Mouse (Mus musculus): ENCODE results near the gene St6galnac5.

The St6galnac5 gene

DNA sequence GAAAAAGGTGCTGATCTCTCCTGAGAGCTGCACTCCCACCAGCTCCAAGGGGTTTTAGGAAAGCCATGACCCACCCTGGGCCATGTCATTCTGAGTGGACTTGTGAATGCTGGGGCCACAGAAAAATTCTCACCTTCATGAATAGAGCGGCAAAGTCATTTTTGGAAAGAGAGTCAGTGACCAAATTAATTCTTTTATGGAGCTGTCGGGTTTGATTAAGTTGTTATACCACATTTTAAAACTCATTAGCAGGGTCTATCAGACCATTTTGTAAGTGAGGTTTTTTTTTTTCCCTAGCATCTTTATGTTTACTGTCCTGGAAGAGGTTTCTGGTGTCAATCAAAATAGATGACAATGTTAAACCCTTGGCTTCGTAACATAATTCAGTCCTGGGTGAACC lies 98.5 kb downstream of the St6galnac5 start:
- in situ Hi-C loops (cut with MboI; ENCODE audit: low pct_unique_long_range_greater_than_20kb in 1 of 2, low sequenced_read_pairs in 2 of 2, unreplicated experiment in 1 of 2): no loop called here

DNA sequence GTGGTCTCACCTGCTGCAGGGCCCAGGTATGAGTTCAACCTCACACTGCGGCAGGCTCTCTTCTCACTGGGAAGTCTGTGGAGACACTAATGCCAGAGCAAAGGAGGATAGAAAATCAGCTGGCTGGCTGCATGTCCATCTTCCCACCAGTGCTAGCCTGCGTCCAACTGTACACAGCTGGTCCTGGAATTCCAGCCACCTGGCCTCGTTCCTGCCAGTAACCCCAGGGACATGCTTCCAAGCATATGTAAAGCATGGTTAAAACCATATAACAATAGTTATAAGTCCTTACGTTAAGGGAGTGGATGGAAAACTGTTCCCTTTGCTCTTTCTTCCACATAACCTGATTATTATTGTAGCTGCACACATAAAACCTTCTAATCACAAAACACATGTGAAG lies 100.3 kb downstream of the St6galnac5 start:
- in situ Hi-C loops (cut with MboI; ENCODE audit: low pct_unique_long_range_greater_than_20kb in 1 of 2, low sequenced_read_pairs in 2 of 2, unreplicated experiment in 1 of 2): no loop called here

DNA sequence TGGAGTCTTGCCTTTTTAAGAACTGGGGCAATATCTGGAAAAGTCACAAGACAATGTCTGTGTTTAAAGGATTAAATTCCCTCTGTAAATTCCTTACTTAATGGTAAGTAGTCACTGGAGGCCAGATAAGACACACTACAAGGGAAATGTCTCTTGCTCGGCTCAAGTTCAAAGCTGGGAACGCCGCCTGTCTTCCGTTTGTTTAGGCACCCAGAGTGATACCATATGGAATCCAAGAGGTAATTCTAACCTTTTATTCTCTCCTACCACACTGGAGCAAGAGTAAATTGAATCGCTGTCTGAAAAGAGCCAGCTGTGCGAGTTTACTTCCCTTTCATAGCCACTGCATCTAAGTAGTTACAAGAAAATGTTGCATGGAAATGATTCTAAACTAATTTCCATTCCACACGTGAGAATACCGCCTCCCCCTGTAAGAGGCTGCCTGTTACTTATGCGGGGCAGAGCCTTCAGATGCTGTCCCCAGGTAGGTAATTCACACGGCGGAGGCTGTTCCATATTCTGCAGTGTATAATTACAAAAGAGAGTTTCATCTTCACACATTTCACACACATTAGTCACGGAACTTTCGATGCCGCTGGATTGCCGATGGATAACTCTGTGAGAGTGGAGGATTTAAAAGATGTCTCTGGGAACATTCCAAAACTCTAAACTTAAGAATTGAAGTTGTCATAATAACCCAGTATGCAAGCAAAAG lies 101.8 kb downstream of the St6galnac5 start:
- in situ Hi-C loops (cut with MboI; ENCODE audit: low pct_unique_long_range_greater_than_20kb in 1 of 2, low sequenced_read_pairs in 2 of 2, unreplicated experiment in 1 of 2): no loop called here

DNA sequence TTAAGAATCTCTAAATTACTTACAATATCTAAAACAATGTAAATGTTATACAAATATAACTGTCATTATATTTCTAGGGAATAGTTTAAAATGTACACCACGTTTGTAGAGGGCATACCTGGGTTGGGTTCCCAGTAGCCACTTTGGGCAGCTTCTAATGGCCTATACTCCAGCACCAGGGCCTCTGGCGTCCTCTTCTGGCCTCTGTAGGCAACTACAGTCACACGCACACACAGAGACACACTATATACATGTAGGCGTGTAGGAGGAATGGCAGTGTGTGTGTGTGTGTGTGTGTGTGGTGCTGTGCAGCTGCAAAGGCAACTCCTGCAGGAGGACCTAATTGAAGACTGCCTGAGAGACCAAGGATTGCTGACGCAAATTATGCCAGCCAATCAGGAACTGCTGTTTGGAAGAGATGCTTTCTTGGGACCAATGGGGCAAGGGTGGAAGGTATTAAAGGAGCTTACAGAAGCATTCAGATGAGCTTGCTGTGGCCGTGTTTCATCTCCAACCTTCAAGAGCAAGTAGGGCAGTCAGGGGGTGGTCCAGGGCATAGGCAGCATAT lies 106.2 kb downstream of the St6galnac5 start:
- in situ Hi-C loops (cut with MboI; ENCODE audit: low pct_unique_long_range_greater_than_20kb in 1 of 2, low sequenced_read_pairs in 2 of 2, unreplicated experiment in 1 of 2): no loop called here

DNA sequence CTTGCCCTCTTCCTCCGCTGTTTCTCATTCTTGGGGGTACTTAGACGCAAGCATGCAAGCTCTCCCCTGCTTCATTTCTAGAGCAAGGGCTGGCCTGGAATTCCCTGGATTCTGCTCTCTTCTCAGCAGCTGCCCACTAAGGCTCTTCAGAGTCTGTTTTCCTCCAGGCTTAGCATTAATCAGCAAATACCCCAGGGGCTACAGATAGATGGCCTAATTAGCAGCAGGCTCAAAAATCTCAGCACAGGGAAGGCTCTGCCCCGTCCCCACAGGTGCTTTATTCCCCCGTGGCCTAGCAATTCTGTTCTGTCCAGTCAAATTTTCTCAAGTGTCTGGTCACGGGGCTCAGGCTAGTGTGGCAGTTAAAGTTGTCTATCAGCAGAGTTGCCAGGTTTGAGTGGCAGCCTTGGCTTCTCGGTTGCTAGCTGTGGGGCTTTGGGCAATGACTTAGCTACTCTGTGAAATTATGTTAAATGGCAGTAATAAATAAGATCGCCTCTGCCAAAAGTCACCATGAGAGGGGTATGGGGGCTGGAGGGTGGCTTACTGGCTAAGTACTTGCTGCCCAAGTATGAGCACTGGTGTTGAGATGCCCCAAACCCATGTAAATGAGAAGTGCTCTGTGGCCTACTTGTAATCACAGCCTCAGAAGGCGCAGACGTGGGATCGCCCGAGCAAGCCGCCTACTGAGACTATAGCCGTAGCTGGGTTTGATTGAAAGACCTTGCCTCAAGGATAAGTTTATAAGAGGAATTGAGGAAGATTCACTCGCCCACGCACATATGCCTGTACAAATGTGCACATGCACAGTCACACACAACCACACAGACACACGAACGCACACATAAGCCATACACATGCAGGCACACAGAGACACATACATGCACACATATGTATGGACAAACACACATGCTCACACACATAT lies 107.4 kb downstream of the St6galnac5 start:
- in situ Hi-C loops (cut with MboI; ENCODE audit: low pct_unique_long_range_greater_than_20kb in 1 of 2, low sequenced_read_pairs in 2 of 2, unreplicated experiment in 1 of 2): no loop called here

DNA sequence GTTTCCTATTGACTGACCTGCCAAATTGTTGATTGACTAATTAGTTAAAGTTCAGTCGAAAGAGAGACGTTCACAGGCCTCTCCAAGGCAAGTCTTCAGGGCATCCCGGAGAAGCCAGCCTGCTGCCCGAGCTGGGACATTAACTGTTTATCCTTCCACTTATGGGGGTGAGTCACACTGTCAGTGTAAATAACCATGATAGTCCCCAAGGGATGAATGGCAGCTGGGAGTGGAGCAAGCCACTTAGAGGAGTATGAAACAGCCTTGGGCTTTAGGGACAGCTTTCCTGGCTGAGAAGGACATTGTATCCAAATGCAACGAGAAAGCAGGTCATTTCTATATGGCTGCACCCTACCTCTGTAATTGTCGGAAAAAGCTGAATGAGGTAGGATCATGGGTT lies 109.5 kb downstream of the St6galnac5 start:
- in situ Hi-C loops (cut with MboI; ENCODE audit: low pct_unique_long_range_greater_than_20kb in 1 of 2, low sequenced_read_pairs in 2 of 2, unreplicated experiment in 1 of 2): no loop called here

GRCm38 (mm10) chr3:152872054-152872453 lies 110.0 kb downstream of the St6galnac5 start:
- in situ Hi-C loops (cut with MboI; ENCODE audit: low pct_unique_long_range_greater_than_20kb in 1 of 2, low sequenced_read_pairs in 2 of 2, unreplicated experiment in 1 of 2): no loop called here

GRCm38 (mm10) chr3:152867654-152868525 lies 114.2 kb downstream of the St6galnac5 start:
- in situ Hi-C loops (cut with MboI; ENCODE audit: low pct_unique_long_range_greater_than_20kb in 1 of 2, low sequenced_read_pairs in 2 of 2, unreplicated experiment in 1 of 2): no loop called here

GRCm38 (mm10) chr3:152866035-152866965 lies 115.7 kb downstream of the St6galnac5 start:
- in situ Hi-C loops (cut with MboI; ENCODE audit: low pct_unique_long_range_greater_than_20kb in 1 of 2, low sequenced_read_pairs in 2 of 2, unreplicated experiment in 1 of 2): no loop called here

- in situ Hi-C loops (cut with MboI; ENCODE audit: low pct_unique_long_range_greater_than_20kb in 1 of 2, low sequenced_read_pairs in 2 of 2, unreplicated experiment in 1 of 2): no loop called here
These were observed 120.1 kb downstream of the St6galnac5 start for GRCm38 (mm10) chr3:152861978-152862377.

DNA sequence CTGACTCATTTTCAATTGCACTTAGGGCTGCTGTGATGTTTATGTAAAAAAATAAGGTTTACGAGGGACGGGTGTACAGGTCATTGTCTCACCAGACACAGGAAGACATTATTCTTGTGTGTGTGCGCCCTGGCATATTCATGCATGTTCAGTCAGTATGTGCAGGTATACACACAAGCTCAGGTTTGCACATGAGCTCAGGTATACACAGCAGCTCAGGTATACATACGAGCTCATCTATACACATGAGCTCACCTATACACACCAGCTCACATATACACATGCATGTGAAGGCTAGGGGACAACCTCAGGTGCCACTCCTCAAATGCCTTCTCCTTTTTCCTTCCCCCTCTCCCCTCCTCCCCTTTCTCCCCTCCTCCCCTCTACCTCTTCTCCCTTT lies 120.6 kb downstream of the St6galnac5 start:
- in situ Hi-C loops (cut with MboI; ENCODE audit: low pct_unique_long_range_greater_than_20kb in 1 of 2, low sequenced_read_pairs in 2 of 2, unreplicated experiment in 1 of 2): no loop called here

GRCm38 (mm10) chr3:152856095-152856494 lies 126.0 kb downstream of the St6galnac5 start:
- in situ Hi-C loops (cut with MboI; ENCODE audit: low pct_unique_long_range_greater_than_20kb in 1 of 2, low sequenced_read_pairs in 2 of 2, unreplicated experiment in 1 of 2): loop anchor here in 1 of 2 experiments (5.0 kb wide), 1 partner anchor 51 kb away; no protein-coding TSS in a partner anchor

DNA sequence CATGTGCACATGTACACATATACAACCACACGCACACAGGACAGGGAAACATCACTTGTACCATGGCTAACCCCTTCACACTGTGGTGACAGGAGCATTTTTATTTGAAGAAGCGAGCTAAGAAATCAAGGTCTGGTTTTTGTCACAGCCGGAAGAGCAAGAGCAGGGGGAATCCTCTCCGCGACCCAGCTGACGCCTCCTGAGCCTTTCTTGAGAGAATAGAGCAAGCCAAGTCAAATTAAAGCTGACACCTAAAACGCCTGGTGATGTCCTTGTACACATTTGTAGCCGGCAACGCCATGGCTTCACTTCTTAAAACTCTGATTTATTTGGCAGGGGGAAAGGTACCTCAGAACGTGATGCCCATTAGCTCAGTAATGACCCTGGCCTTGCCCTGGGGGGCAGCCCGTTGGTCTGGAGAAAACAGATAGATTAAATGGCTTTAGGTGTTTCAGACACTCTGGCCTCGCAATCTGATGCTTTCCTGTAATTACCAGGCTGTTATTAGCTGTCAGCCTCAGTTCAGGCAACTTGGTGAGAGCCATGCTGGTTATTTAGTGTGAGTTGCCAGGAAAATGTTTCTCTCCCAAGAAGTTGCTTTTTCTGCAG lies 126.9 kb downstream of the St6galnac5 start:
- in situ Hi-C loops (cut with MboI; ENCODE audit: low pct_unique_long_range_greater_than_20kb in 1 of 2, low sequenced_read_pairs in 2 of 2, unreplicated experiment in 1 of 2): loop anchor here in 1 of 2 experiments (5.0 kb wide), 1 partner anchor 52 kb away; no protein-coding TSS in a partner anchor

DNA sequence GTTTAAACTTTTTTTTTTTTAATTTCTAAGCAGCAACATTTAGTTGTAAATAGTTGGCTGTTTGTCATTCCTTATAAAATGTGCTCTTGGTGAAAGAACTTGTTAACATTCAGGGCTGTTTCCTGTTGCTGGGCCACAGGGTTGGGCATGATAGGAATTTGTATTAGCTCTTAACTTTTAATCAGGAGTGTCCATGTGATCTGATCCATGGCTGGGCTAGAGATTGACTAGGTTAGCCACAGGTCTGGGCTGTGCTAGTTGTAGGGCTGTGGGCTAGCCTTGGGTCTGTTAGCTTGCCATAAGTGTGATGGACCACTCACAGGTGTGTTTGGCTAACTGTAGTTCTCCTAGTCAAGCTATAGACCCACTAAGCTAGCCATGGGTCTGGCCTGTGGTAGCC lies 138.1 kb downstream of the St6galnac5 start:
- in situ Hi-C loops (cut with MboI; ENCODE audit: low pct_unique_long_range_greater_than_20kb in 1 of 2, low sequenced_read_pairs in 2 of 2, unreplicated experiment in 1 of 2): no loop called here

DNA sequence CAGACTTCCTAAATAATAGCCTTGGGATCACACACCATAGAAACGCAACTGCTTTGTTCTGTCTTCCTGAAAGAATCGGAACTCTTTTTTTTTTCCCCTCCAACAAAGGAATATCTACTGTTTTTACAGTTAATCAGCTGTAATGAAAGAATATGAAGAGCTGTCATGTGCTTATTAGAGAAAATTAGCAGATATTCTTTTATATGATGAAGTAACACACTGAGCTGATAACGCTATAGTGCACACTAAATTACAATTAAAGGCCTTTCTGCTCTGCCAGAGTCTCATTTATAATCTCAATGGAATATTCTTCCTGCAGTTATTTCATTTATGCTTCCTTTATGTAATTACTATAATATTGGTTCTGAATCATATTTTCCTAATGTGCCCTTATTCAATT lies 139.4 kb downstream of the St6galnac5 start:
- in situ Hi-C loops (cut with MboI; ENCODE audit: low pct_unique_long_range_greater_than_20kb in 1 of 2, low sequenced_read_pairs in 2 of 2, unreplicated experiment in 1 of 2): no loop called here

DNA sequence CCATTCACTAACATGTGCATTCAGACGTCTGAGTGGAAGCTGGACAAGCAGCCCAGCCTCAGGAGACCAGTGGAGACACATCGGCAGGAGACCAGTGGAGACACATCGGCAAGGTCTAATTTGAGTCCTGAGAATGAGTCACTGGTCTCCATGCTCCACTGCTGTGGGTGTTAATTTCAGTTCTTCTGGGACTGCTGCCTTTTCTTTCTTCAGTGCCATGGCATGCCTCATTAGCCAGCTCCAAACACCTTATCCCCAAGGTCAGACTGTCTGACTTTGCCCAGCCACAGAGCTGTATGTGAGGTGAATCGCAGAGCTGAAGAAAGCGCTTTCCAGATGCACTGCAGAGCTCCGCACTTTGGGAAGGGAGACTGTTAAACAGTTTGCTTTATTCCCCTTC lies 140.8 kb downstream of the St6galnac5 start:
- in situ Hi-C loops (cut with MboI; ENCODE audit: low pct_unique_long_range_greater_than_20kb in 1 of 2, low sequenced_read_pairs in 2 of 2, unreplicated experiment in 1 of 2): no loop called here

- in situ Hi-C loops (cut with MboI; ENCODE audit: low pct_unique_long_range_greater_than_20kb in 1 of 2, low sequenced_read_pairs in 2 of 2, unreplicated experiment in 1 of 2): no loop called here
These were observed 144.1 kb downstream of the St6galnac5 start for GRCm38 (mm10) chr3:152837938-152838337.
